Mouse (Mus musculus) brain, embryonic 14.5 days (tissue): Measurements from ENCODE around the gene Plcb4.

Experiments used
- CTCF ChIP-seq: fragments of 200-500 bp; IDR thresholded peaks from 2 replicates; pipeline ENCODE4 v1.5.1; 2012; ENCODE audit warnings: inconsistent platforms, mild to moderate bottlenecking, moderate library complexity, borderline replicate concordance; ENCODE audit not compliant: insufficient read depth, insufficient read length; ENCODE audit errors: extremely low read depth
- POLR2A ChIP-seq: fragments of 200-500 bp; IDR thresholded peaks from 2 replicates; pipeline ENCODE4 v1.6.1; 2012; ENCODE audit warnings: mild to moderate bottlenecking, inconsistent platforms, borderline replicate concordance; ENCODE audit not compliant: poor library complexity, insufficient read depth, insufficient read length, severe bottlenecking; ENCODE audit errors: extremely low read depth

GRCm38 (mm10) chr2:135914343-135915261 lies 255.8 kb downstream of the Plcb4 start:
- no peak for TF ChIP-seq CTCF
- no peak for TF ChIP-seq POLR2A
